Mouse (Mus musculus): ENCODE measurements around the gene Opn3. TPM values are rescaled to one million over a fixed set of nuclear protein-coding genes. Genes with fewer than 3 reads are reported as not detected.

Opn3 gene
- total and polyA plus RNA-seq, 2 experiments from 2014 or later, result 8.6 to 14.8 TPM

GRCm38 (mm10) chr1:175659900-175660299 lies 32.7 kb downstream of the Opn3 start:
- no peak for DNase-seq (ENCODE audit: low spot score)
- Histone ChIP-seq H3K27me3 (ENCODE audit: insufficient read depth, low read length) (no peaks in the 10 kb centered on the region), H3K4me3 (ENCODE audit: low read length) (no peak overlapping the region), H3K36me3 (ENCODE audit: insufficient read depth, low read length) (no peaks in the 10 kb centered on the region), H3K9me3 (ENCODE audit: low read length) (no peaks in the 10 kb centered on the region), H3K27ac (no peak overlapping the region), H3K9ac (replicated peaks; ENCODE audit: low read length) (no peak overlapping the region), H3K4me1 (ENCODE audit: insufficient read depth, low read length) (no peaks in the 10 kb centered on the region), H3K4me2 (ENCODE audit: low read depth, low read length) (no peak overlapping the region)
- TF ChIP-seq CTCF (IDR thresholded peaks at IDR 0.05; ENCODE audit: low read depth), result no peak
- 93% methylated on average over 4 of the region's 4 CpGs for WGBS
- no peak for ATAC-seq

GRCm38 (mm10) chr1:175648615-175649014 lies 44.0 kb downstream of the Opn3 start:
- no peaks in the 10 kb centered on the region for H3K36me3 ChIP-seq (ENCODE audit: insufficient read depth, low read length)
- ATAC-seq (no peak), DNase-seq (ENCODE audit: low spot score) (no peak)
- H3K27ac ChIP-seq, result no peak overlapping the region
- TF ChIP-seq CTCF (IDR thresholded peaks at IDR 0.05; ENCODE audit: low read depth), result no peak
- H3K4me2 ChIP-seq (ENCODE audit: low read depth, low read length), result no peak overlapping the region
- no peak overlapping the region for H3K9ac ChIP-seq (replicated peaks; ENCODE audit: low read length)
- 95% methylated on average over 4 of the region's 4 CpGs for WGBS
- no peak overlapping the region for H3K4me3 ChIP-seq (ENCODE audit: low read length)
- H3K4me1 ChIP-seq (ENCODE audit: insufficient read depth, low read length), result no peaks in the 10 kb centered on the region
- no peaks in the 10 kb centered on the region for H3K9me3 ChIP-seq (ENCODE audit: low read length)
- no peaks in the 10 kb centered on the region for H3K27me3 ChIP-seq (ENCODE audit: insufficient read depth, low read length)

- no peaks in the 10 kb centered on the region for H3K9me3 ChIP-seq (ENCODE audit: low read length)
- H3K9ac ChIP-seq (replicated peaks; ENCODE audit: low read length), result no peak overlapping the region
- H3K27ac ChIP-seq, result no peak overlapping the region
- H3K4me2 ChIP-seq (ENCODE audit: low read depth, low read length), result no peak overlapping the region
- TF ChIP-seq CTCF (IDR thresholded peaks at IDR 0.05; ENCODE audit: low read depth), result no peak
- WGBS, result 80% methylated on average over 9 of the region's 9 CpGs
- no peak for DNase-seq (ENCODE audit: low spot score)
- H3K4me3 ChIP-seq (ENCODE audit: low read length), result no peak overlapping the region
- H3K36me3 ChIP-seq (ENCODE audit: insufficient read depth, low read length), result no peaks in the 10 kb centered on the region
- H3K27me3 ChIP-seq (ENCODE audit: insufficient read depth, low read length), result no peaks in the 10 kb centered on the region
- H3K4me1 ChIP-seq (ENCODE audit: insufficient read depth, low read length), result no peaks in the 10 kb centered on the region
- no peak for ATAC-seq
These were observed 45.6 kb downstream of the Opn3 start for GRCm38 (mm10) chr1:175646952-175647351.

GRCm38 (mm10) chr1:175643496-175644265 lies 48.9 kb downstream of the Opn3 start:
- WGBS, result 79% methylated on average over 5 of the region's 5 CpGs
- no peak overlapping the region for H3K4me3 ChIP-seq (ENCODE audit: low read length)
- H3K9me3 ChIP-seq (ENCODE audit: low read length), result no peaks in the 10 kb centered on the region
- no peak for TF ChIP-seq CTCF (IDR thresholded peaks at IDR 0.05; ENCODE audit: low read depth)
- DNase-seq (ENCODE audit: low spot score) (no peak), ATAC-seq (no peak)
- no peaks in the 10 kb centered on the region for H3K36me3 ChIP-seq (ENCODE audit: insufficient read depth, low read length)
- H3K4me2 ChIP-seq (ENCODE audit: low read depth, low read length), result no peak overlapping the region
- no peak overlapping the region for H3K9ac ChIP-seq (replicated peaks; ENCODE audit: low read length)
- no peaks in the 10 kb centered on the region for H3K4me1 ChIP-seq (ENCODE audit: insufficient read depth, low read length)
- H3K27me3 ChIP-seq (ENCODE audit: insufficient read depth, low read length), result no peaks in the 10 kb centered on the region
- no peak overlapping the region for H3K27ac ChIP-seq

GRCm38 (mm10) chr1:175640435-175641150 lies 52.0 kb downstream of the Opn3 start:
- Histone ChIP-seq H3K27ac (no peak overlapping the region), H3K4me2 (ENCODE audit: low read depth, low read length) (no peak overlapping the region), H3K4me1 (ENCODE audit: insufficient read depth, low read length) (no peaks in the 10 kb centered on the region), H3K27me3 (ENCODE audit: insufficient read depth, low read length) (no peaks in the 10 kb centered on the region), H3K9ac (replicated peaks; ENCODE audit: low read length) (no peak overlapping the region), H3K4me3 (ENCODE audit: low read length) (no peak overlapping the region), H3K36me3 (ENCODE audit: insufficient read depth, low read length) (no peaks in the 10 kb centered on the region), H3K9me3 (ENCODE audit: low read length) (no peaks in the 10 kb centered on the region)
- DNase-seq (ENCODE audit: low spot score), result no peak
- no peak for ATAC-seq
- no peak for TF ChIP-seq CTCF (IDR thresholded peaks at IDR 0.05; ENCODE audit: low read depth)
- WGBS, result 82% methylated on average over 6 of the region's 6 CpGs

GRCm38 (mm10) chr1:175639072-175639471 lies 53.5 kb downstream of the Opn3 start:
- no peaks in the 10 kb centered on the region for H3K9me3 ChIP-seq (ENCODE audit: low read length)
- ATAC-seq, result no peak
- WGBS, result 77% methylated on average over 7 of the region's 7 CpGs

DNA sequence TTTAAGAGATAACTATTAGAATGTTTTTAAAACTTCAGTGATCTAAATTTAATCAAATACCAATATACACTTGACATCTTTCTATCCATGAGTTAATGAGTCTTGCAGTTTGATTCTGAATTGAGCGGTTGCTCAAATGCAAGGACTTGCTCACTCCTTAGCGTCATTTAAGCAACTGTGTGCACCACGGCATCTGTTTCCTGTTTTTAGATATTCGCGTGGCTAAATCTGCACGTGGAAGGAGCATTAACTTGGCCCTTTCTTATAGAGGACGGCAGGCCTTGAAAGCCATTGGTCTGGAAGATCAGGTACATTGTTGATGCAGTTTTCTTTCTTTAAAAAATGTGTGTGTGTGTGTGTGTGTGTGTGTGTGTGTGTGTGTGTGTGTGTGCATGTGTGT lies 54.9 kb downstream of the Opn3 start:
- Histone ChIP-seq H3K4me2 (ENCODE audit: low read depth, low read length) (no peak overlapping the region), H3K36me3 (ENCODE audit: insufficient read depth, low read length) (no peaks in the 10 kb centered on the region), H3K4me3 (ENCODE audit: low read length) (no peak overlapping the region), H3K9me3 (ENCODE audit: low read length) (no peaks in the 10 kb centered on the region), H3K27me3 (ENCODE audit: insufficient read depth, low read length) (no peaks in the 10 kb centered on the region), H3K4me1 (ENCODE audit: insufficient read depth, low read length) (no peaks in the 10 kb centered on the region), H3K27ac (no peak overlapping the region), H3K9ac (replicated peaks; ENCODE audit: low read length) (no peak overlapping the region)
- DNase-seq (ENCODE audit: low spot score) (no peak), ATAC-seq (no peak)
- no peak for TF ChIP-seq CTCF (IDR thresholded peaks at IDR 0.05; ENCODE audit: low read depth)
- WGBS, result 77% methylated on average over 7 of the region's 7 CpGs

More at GRCm38 (mm10) chr1:175639072-175639471, 53.5 kb downstream of the Opn3 start:
- DNase-seq (ENCODE audit: low spot score), result no peak
- no peak for TF ChIP-seq CTCF (IDR thresholded peaks at IDR 0.05; ENCODE audit: low read depth)
- H3K4me3 ChIP-seq (ENCODE audit: low read length), result no peak overlapping the region
- H3K27me3 ChIP-seq (ENCODE audit: insufficient read depth, low read length), result no peaks in the 10 kb centered on the region
- no peaks in the 10 kb centered on the region for H3K36me3 ChIP-seq (ENCODE audit: insufficient read depth, low read length)
- no peaks in the 10 kb centered on the region for H3K4me1 ChIP-seq (ENCODE audit: insufficient read depth, low read length)
- no peak overlapping the region for H3K9ac ChIP-seq (replicated peaks; ENCODE audit: low read length)
- no peak overlapping the region for H3K27ac ChIP-seq
- H3K4me2 ChIP-seq (ENCODE audit: low read depth, low read length), result no peak overlapping the region
